Mouse (Mus musculus) embryo, embryonic 11 days (tissue): ENCODE measurements around the gene Tmem202.

Experiments
- DNase-seq: peaks from one replicate; pipeline ENCODE4 v3.0.0-alpha.2; 2015

Gene Tmem202

GRCm38 (mm10) chr9:59539441-59540137 lies at the start of gene Tmem202, which contains the start of gene Hexa:
TSS of gene Tmem202 (minus strand) at chr9:59539847.
TSS of gene Hexa (plus strand) at chr9:59539540.
- DNase-seq: peak; percentile 95

- DNase-seq: peak; percentile 57
Measured at GRCm38 (mm10) chr9:59588710-59589671, 49.3 kb upstream of the Tmem202 start.

GRCm38 (mm10) chr9:59588252-59588651 lies 48.6 kb upstream of the Tmem202 start:
- DNase-seq: no peak

GRCm38 (mm10) chr9:59584871-59585308 lies 45.2 kb upstream of the Tmem202 start:
- peak; percentile 85 for DNase-seq

- no peak for DNase-seq
Measured at GRCm38 (mm10) chr9:59578505-59578867, 38.8 kb upstream of the Tmem202 start.

GRCm38 (mm10) chr9:59577844-59578504 lies 38.3 kb upstream of the Tmem202 start, which contains the start of gene Celf6:
TSS of gene Celf6 (plus strand) at chr9:59577917.
- peak; percentile 98 for DNase-seq

- DNase-seq: no peak
Measured at GRCm38 (mm10) chr9:59577401-59577800, 37.8 kb upstream of the Tmem202 start.

GRCm38 (mm10) chr9:59571852-59572251 lies 32.2 kb upstream of the Tmem202 start:
- DNase-seq: no peak

- DNase-seq: peak; percentile 78
Measured at GRCm38 (mm10) chr9:59567111-59567510, 27.5 kb upstream of the Tmem202 start.

- DNase-seq: peak; percentile 76
Measured at GRCm38 (mm10) chr9:59565600-59565999, 26.0 kb upstream of the Tmem202 start.

GRCm38 (mm10) chr9:59553719-59554118 lies 14.1 kb upstream of the Tmem202 start:
- DNase-seq: no peak

- no peak for DNase-seq
Measured at GRCm38 (mm10) chr9:59552610-59553009, 13.0 kb upstream of the Tmem202 start.

GRCm38 (mm10) chr9:59551620-59552031 lies 12.0 kb upstream of the Tmem202 start:
- DNase-seq: no peak

- DNase-seq: no peak
Measured at GRCm38 (mm10) chr9:59551017-59551416, 11.4 kb upstream of the Tmem202 start.

GRCm38 (mm10) chr9:59550077-59550476 lies 10.4 kb upstream of the Tmem202 start:
- DNase-seq: no peak

GRCm38 (mm10) chr9:59548961-59549487 lies 9.4 kb upstream of the Tmem202 start:
- DNase-seq: no peak

- DNase-seq: no peak
Measured at GRCm38 (mm10) chr9:59547869-59548268, 8.2 kb upstream of the Tmem202 start.

- no peak for DNase-seq
Measured at GRCm38 (mm10) chr9:59544739-59545138, 5.1 kb upstream of the Tmem202 start.

- DNase-seq: no peak
Measured at GRCm38 (mm10) chr9:59542766-59543324, 3.2 kb upstream of the Tmem202 start.

GRCm38 (mm10) chr9:59541617-59542016 lies 2.0 kb upstream of the Tmem202 start:
- DNase-seq: no peak

GRCm38 (mm10) chr9:59537651-59538050 lies 2.0 kb downstream of the Tmem202 start:
- no peak for DNase-seq

- no peak for DNase-seq
Measured at GRCm38 (mm10) chr9:59533889-59534288, 5.8 kb downstream of the Tmem202 start.
